Mouse (Mus musculus) megakaryocyte, embryonic 14.5 days (primary cell): Measurements from ENCODE around the gene Eps8l3.

Experiments used
- FLI1 ChIP-seq: IDR thresholded peaks from 2 replicates; pipeline ENCODE4 v1.6.1; 2012; ENCODE audit warnings: low read length, inconsistent platforms, mixed read lengths
- GATA1 ChIP-seq: IDR thresholded peaks from 3 replicates; pipeline ENCODE4 v1.6.1; 2012; ENCODE audit warnings: mixed read lengths, low read length, inconsistent platforms, borderline replicate concordance

DNA sequence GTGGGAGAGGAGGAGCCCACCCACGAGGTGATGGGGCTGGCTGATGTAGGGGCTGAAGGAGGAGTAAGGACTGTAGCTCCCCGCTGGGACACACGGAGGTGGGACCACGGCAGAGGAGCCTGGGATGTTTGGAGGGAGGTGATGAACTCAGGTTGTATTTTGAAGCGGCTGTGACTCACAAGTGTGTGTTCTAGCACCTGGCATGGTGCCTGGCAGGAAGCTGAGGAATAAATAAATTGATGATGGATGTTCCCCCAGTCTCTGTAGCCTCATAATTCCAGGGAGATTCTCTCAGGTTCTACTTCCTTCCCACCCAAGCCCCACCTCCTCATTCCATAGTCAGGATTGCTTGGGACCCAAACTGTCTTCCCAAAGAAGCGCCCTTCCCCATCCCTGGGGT is 1.8 kb upstream of the Eps8l3 start:
- TF ChIP-seq GATA1 (no peak), FLI1 (no peak)
